Mouse (Mus musculus) embryonic fibroblast, embryonic 13.5 days (primary cell): Measurements from ENCODE around the gene Mfsd6. TPM values are rescaled to one million over a fixed set of nuclear protein-coding genes. Genes with fewer than 3 reads are reported as not detected.

Experiments
- H3K27ac ChIP-seq: 2 replicates; pipeline ENCODE4 v1.5.1; 2012; ENCODE audit warnings: low read length, control low read depth, inconsistent platforms; ENCODE audit not compliant: insufficient read depth
- H3K4me1 ChIP-seq: 2 replicates; pipeline ENCODE4 v1.6.1; 2011; ENCODE audit warnings: low read length; ENCODE audit not compliant: control insufficient read depth, insufficient read depth
- H3K4me3 ChIP-seq: 2 replicates; pipeline ENCODE4 v1.5.1; 2011; ENCODE audit warnings: mild to moderate bottlenecking, control low read depth, low read length; ENCODE audit not compliant: insufficient read depth
- CTCF ChIP-seq: IDR thresholded peaks from 2 replicates; pipeline ENCODE4 v1.5.1; 2011; ENCODE audit warnings: mild to moderate bottlenecking, control low read depth, low read length, moderate library complexity, borderline replicate concordance; ENCODE audit not compliant: insufficient read depth
- POLR2A ChIP-seq: IDR thresholded peaks from 2 replicates; pipeline ENCODE4 v1.6.1; 2011; ENCODE audit warnings: low read depth, mild to moderate bottlenecking, control low read depth, low read length, moderate library complexity
- polyA plus RNA-seq: library from polyadenylated mRNA; stranded (reverse); fragments of >200 nt; gene quantifications from 2 replicates; pipeline ENCODE4 v1.2.4, GENCODE M21; 2011; ENCODE audit warnings: low read depth; ENCODE audit not compliant: missing spikeins, insufficient read length

Gene Mfsd6
- polyA plus RNA-seq, 1 experiment = 2.1 TPM

- TF ChIP-seq POLR2A (no peak), CTCF (no peak)
- H3K4me1 ChIP-seq = no peaks in the 10 kb centered on the region
- no peak overlapping the region for H3K4me3 ChIP-seq
- H3K27ac ChIP-seq = no peak overlapping the region
These were observed 57.3 kb downstream of the Mfsd6 start for GRCm38 (mm10) chr1:52669931-52670330.

GRCm38 (mm10) chr1:52668743-52669323 lies 58.4 kb downstream of the Mfsd6 start:
- no peak overlapping the region for H3K4me3 ChIP-seq
- no peak overlapping the region for H3K27ac ChIP-seq
- TF ChIP-seq POLR2A (no peak), CTCF (no peak)
- H3K4me1 ChIP-seq = no peaks in the 10 kb centered on the region

- no peak overlapping the region for H3K27ac ChIP-seq
- no peak overlapping the region for H3K4me3 ChIP-seq
- TF ChIP-seq POLR2A (no peak), CTCF (no peak)
- no peaks in the 10 kb centered on the region for H3K4me1 ChIP-seq
These were observed 64.0 kb downstream of the Mfsd6 start for GRCm38 (mm10) chr1:52663228-52663627.

- Histone ChIP-seq H3K27ac (no peak overlapping the region), H3K4me3 (no peak overlapping the region), H3K4me1 (no peaks in the 10 kb centered on the region)
- no peak for TF ChIP-seq POLR2A
- no peak for TF ChIP-seq CTCF
These were observed 66.5 kb downstream of the Mfsd6 start for GRCm38 (mm10) chr1:52660765-52661164.

GRCm38 (mm10) chr1:52660278-52660677 lies 67.0 kb downstream of the Mfsd6 start:
- TF ChIP-seq CTCF (no peak), POLR2A (no peak)

GRCm38 (mm10) chr1:52658160-52658559 lies 69.1 kb downstream of the Mfsd6 start:
- H3K4me3 ChIP-seq = no peak overlapping the region
- TF ChIP-seq POLR2A (no peak), CTCF (no peak)
- H3K4me1 ChIP-seq = no peaks in the 10 kb centered on the region
- no peak overlapping the region for H3K27ac ChIP-seq

More at GRCm38 (mm10) chr1:52660278-52660677, 67.0 kb downstream of the Mfsd6 start:
- no peak overlapping the region for H3K4me3 ChIP-seq
- no peak overlapping the region for H3K27ac ChIP-seq
- no peaks in the 10 kb centered on the region for H3K4me1 ChIP-seq

GRCm38 (mm10) chr1:52655153-52655552 lies 72.1 kb downstream of the Mfsd6 start:
- no peak overlapping the region for H3K27ac ChIP-seq
- TF ChIP-seq CTCF = no peak
- TF ChIP-seq POLR2A = no peak
- H3K4me3 ChIP-seq = no peak overlapping the region
- H3K4me1 ChIP-seq = peaks cover 4% of the 10 kb centered on the region; the same call in 1 of the 2 replicates

GRCm38 (mm10) chr1:52653366-52653765 lies 73.9 kb downstream of the Mfsd6 start:
- H3K4me3 ChIP-seq = no peak overlapping the region
- peaks cover 4% of the 10 kb centered on the region; the same call in 1 of the 2 replicates for H3K4me1 ChIP-seq
- no peak overlapping the region for H3K27ac ChIP-seq
- no peak for TF ChIP-seq POLR2A
- no peak for TF ChIP-seq CTCF

GRCm38 (mm10) chr1:52652601-52653253 lies 74.5 kb downstream of the Mfsd6 start:
- TF ChIP-seq POLR2A (no peak), CTCF (no peak)
- peaks cover 4% of the 10 kb centered on the region; the same call in 1 of the 2 replicates for H3K4me1 ChIP-seq
- H3K27ac ChIP-seq = no peak overlapping the region
- no peak overlapping the region for H3K4me3 ChIP-seq

GRCm38 (mm10) chr1:52650066-52650465 lies 77.2 kb downstream of the Mfsd6 start:
- Histone ChIP-seq H3K4me3 (no peak overlapping the region), H3K27ac (no peak overlapping the region), H3K4me1 (peaks cover 4% of the 10 kb centered on the region; the same call in 1 of the 2 replicates)
- TF ChIP-seq CTCF = no peak
- no peak for TF ChIP-seq POLR2A
